Mouse (Mus musculus) kidney, adult 9 months (tissue): ENCODE results near the gene Pard3b.

Experiments used
- DNase-seq: peaks from one replicate; pipeline ENCODE4 v3.0.0; 2022

Pard3b gene

GRCm38 (mm10) chr1:62518621-62519213 lies 880.1 kb downstream of the Pard3b start:
- DNase-seq: no peak

- DNase-seq: no peak
These were observed 882.7 kb downstream of the Pard3b start for GRCm38 (mm10) chr1:62521368-62521767.

GRCm38 (mm10) chr1:62522761-62523160 lies 884.1 kb downstream of the Pard3b start:
- DNase-seq: peak; percentile 24

GRCm38 (mm10) chr1:62527788-62528187 lies 889.2 kb downstream of the Pard3b start:
- no peak for DNase-seq

GRCm38 (mm10) chr1:62529941-62530340 lies 891.3 kb downstream of the Pard3b start:
- no peak for DNase-seq

- no peak for DNase-seq
These were observed 894.0 kb downstream of the Pard3b start for GRCm38 (mm10) chr1:62532426-62533126.

DNA sequence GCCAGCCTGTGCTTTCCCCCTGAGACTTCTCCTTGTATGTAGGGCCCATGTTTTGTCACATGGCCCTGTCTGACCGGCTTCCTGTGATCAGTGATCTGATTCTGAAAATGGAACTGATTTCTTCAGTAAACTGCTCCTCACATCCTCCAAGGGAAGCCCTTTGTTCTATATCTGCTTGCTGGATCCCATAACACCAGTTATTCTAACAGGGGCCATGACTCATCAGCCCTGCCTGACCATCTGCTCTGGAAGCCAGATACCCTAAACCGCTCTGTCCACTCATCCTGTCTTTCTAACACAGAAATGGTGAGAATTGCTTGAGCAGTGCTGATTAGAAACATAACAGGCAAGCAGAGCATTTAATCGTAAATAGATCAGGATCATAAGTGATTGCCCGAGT lies 910.3 kb downstream of the Pard3b start:
- no peak for DNase-seq

- DNase-seq: no peak
These were observed 911.9 kb downstream of the Pard3b start for GRCm38 (mm10) chr1:62550546-62550945.

- DNase-seq: no peak
These were observed 912.9 kb downstream of the Pard3b start for GRCm38 (mm10) chr1:62551516-62551915.

DNA sequence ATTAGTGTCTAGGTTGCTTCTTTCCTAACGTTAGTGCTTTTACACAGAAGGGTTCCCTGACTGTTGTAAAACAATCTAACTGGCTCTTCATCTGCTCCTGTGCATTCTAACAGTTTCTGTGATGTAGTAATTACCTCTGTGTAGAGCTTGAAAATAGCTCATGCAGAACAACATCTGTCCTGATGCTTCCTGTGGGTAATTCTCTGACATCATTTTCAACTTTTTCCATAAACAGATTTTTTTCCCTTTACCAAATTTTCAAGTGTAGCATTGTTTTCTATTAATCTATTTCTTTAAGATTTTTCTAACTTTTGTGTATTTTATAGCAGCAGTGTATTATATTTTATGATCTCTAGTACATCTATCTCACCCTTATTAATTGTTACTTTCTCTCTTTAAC lies 917.2 kb downstream of the Pard3b start:
- DNase-seq: no peak

GRCm38 (mm10) chr1:62562987-62563386 lies 924.4 kb downstream of the Pard3b start:
- DNase-seq: no peak

- DNase-seq: no peak
These were observed 925.9 kb downstream of the Pard3b start for GRCm38 (mm10) chr1:62564245-62565119.

DNA sequence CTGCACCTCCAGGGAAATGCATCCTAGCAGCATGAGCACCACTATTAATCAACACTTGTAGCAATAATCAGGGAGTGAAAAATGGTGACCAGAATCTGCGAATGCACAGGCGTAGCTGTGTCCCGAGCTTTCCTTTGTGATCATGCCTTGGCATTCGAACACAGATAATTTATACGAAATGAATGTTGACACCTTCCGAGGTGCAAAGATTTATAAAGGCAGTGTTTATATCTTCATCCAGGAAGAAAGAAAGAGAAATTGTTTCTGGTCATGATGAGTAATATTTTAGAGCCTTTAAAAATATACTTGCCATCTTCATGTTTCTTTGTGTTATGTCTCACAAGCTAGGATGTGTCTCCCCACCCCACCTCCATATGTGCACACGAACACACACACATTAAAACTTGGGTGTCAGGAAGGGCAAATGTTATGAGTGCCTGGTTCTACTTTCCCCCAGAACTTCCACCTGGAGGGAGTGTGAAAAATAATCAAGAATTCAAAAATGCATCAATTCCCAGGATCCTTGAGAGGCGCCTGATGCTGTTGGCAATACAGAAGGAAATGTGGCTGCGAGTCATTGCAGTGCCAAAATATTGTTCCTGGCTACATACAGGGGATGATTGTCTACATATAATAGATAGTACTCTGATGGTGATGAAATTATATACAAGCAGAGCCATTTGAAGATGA lies 926.6 kb downstream of the Pard3b start:
- DNase-seq: no peak

- no peak for DNase-seq
These were observed 928.0 kb downstream of the Pard3b start for GRCm38 (mm10) chr1:62566596-62566995.

GRCm38 (mm10) chr1:62576939-62577590 lies 938.4 kb downstream of the Pard3b start:
- DNase-seq: no peak

DNA sequence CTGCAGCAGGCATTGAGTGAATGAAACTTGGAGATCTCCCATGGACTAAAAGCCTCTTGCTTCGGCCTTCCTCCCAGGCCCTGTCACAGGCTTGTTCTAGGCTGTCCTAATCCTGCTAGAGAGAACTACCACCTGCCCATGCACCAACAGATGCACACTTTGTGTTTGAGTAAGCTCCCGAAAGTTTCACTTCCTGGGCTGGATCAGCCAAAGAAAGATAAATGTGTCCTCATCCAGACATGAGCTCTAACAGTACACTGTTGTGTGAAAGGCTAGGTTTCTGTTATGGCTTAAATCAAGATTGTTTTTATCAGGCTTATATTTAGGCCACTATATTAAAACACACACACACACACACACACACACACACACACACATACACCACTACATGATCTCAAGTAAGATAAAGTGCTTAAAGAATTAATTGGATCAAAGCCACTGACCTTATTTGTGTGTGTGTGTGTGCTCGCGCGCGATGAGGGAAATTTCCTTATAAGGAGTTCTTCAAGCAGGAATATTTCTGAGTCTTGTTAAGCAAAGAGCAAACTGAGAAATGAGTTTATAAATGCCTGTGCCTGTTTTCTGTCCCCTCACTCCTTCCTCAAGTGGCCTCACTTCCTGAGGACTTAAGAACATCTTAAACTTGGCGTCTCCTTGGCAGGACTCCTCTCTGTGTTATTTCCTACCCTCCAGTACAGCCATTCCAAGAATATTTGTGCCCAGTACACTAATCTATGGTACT lies 940.6 kb downstream of the Pard3b start:
- no peak for DNase-seq

- no peak for DNase-seq
These were observed 941.8 kb downstream of the Pard3b start for GRCm38 (mm10) chr1:62580314-62580935.

DNA sequence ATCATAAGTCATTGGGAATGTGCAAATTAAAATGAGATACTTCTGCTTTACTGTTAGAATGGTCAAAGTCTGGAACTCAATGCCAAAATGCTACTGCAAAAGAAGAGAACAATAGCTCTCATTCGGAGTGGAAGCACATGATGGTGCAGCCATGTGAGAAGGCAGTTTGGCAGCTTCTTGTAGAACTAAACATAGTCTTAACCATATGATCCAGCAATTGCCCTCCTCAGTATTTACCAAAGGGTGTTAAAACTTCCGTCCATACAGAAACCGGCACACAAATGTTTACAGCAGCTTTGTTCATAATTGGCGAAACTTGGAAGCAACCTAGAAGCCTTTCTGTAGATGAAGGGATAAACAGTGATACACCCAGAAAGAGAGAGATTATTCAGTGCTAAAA lies 943.9 kb downstream of the Pard3b start:
- DNase-seq: no peak

DNA sequence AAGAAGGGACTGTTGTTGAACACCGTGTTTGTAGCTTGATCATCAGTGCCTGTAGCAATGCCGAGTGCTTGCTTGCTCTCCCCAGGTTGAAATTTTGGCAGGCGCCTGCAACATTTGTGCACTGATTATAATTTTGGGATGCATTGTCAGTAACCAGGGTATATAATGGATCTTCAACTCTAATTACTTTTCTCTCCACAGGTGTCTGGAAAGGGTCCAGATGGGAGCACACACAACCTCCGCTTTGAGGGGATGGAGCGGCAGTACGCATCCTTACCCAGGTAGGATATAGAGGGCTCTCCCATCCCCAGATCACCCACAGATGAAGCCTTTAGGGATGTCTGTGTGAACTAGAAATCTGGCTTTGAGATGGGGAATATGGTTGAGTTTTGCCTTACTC lies 948.9 kb downstream of the Pard3b start:
- no peak for DNase-seq

- peak; percentile 40 for DNase-seq
These were observed 952.8 kb downstream of the Pard3b start for GRCm38 (mm10) chr1:62591296-62592031.

GRCm38 (mm10) chr1:62595401-62595800 lies 956.8 kb downstream of the Pard3b start:
- no peak for DNase-seq
